Mouse (Mus musculus) lung, postnatal 36 days (tissue): ENCODE measurements around the gene Cep78.

Experiments used
- DNase-seq: peaks from one replicate; pipeline ENCODE4 v3.0.0; 2022; ENCODE audit warnings: mixed read lengths

Gene Cep78

DNA sequence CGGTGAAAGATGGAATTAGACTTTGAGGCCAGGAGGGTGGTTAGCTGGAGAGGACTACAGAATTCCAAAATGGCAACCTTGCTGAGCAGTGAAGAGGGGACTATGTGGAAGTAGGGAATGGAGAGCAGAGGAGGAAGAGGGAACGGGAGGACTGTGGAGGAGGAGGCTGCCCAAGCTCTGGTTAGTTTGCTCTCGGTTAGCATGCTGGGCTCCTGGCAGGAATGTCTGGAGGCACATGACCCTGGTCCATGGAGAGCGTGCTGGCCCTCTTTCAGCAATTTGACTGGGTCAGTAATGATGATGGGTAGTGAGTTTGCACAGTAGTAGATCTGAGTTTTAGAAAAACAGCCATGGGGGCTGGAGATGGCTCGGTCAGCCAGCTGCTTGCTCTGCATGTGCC is 76.8 kb downstream of the Cep78 start:
- no peak for DNase-seq
